In the genomic region with DNA sequence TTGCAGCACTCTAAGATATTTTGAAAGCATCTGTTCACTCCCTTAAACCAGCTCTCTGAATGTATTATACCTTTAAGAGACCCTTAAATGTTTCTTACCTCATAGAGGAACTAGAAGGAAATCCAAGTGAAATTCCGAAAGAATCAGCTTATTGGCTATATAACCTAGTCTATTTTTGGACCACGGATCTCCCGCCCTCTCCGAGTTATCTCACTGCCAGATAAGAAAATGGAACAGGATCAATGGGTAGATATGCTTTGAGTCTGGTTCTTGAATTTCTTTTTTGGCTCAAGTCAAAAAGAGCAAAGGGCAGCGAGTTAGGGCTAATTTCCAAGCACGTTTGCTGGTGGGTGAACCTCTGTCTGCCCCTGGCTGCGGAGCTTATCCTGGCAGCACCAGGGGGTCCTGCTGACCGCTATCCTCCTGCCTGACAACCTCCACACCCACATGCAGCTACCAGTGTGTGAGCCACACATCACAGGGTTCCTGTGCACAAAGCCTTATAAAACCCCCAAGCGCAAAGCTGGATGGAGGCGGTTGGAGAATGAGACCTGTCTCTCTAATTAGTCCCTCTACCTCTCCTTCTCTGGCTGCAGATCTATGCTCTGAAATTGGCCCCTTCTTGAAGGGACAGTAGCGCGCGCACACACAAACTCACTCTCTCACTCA, we compare ENCODE assay signal across 7 mouse cellular contexts. TPM values are rescaled to one million over a fixed set of nuclear protein-coding genes. Genes with fewer than 3 reads are reported as not detected.
DNase-seq lines count a peak whose midpoint lies in the region; ATAC-seq and TF ChIP-seq lines count a peak whose summit lies in the region.

No protein-coding gene starts in this region.

- no peak overlapping the region for H3K4me3 ChIP-seq in liver, embryonic 12.5 days
- H3K4me3 ChIP-seq in liver, postnatal 0 days (ENCODE audit: low read depth, low read length), result no peak overlapping the region
- peak overlapping the region; percentile 42 for H3K4me3 ChIP-seq in forebrain, embryonic 14.5 days (ENCODE audit: low read depth, low read length)

- H3K4me1 ChIP-seq in liver, embryonic 12.5 days, result no peaks in the 10 kb centered on the region
- no peaks in the 10 kb centered on the region for H3K4me1 ChIP-seq in liver, postnatal 0 days (ENCODE audit: insufficient read depth)
- H3K4me1 ChIP-seq in forebrain, embryonic 14.5 days (ENCODE audit: control insufficient read depth, insufficient read depth, low read length), result peaks cover 5% of the 10 kb centered on the region; the same call in 1 of the 2 replicates

- peaks cover 20% of the 10 kb centered on the region for H3K27me3 ChIP-seq in liver, embryonic 12.5 days (replicated peaks)
- peaks cover 13% of the 10 kb centered on the region for H3K27me3 ChIP-seq in liver, postnatal 0 days (ENCODE audit: insufficient read depth, low read length)
- H3K27me3 ChIP-seq in forebrain, embryonic 14.5 days (replicated peaks; ENCODE audit: control insufficient read depth, insufficient read depth, low read length), result peaks cover 9% of the 10 kb centered on the region; the same call in 1 of the 2 replicates

- no peaks in the 10 kb centered on the region for H3K36me3 ChIP-seq in liver, embryonic 12.5 days
- no peaks in the 10 kb centered on the region for H3K36me3 ChIP-seq in liver, postnatal 0 days (replicated peaks; ENCODE audit: insufficient read depth, low read length)
- no peaks in the 10 kb centered on the region for H3K36me3 ChIP-seq in forebrain, embryonic 14.5 days (ENCODE audit: control insufficient read depth, insufficient read depth, low read length)

- H3K4me2 ChIP-seq in liver, embryonic 12.5 days, result peak overlapping the region; percentile 42; the same call in 1 of the 2 replicates
- no peak overlapping the region for H3K4me2 ChIP-seq in liver, postnatal 0 days (ENCODE audit: low read depth, low read length)
- H3K4me2 ChIP-seq in forebrain, embryonic 14.5 days (ENCODE audit: low read length), result peak overlapping the region; percentile 94

- H3K9me3 ChIP-seq in liver, embryonic 12.5 days (replicated peaks), result no peaks in the 10 kb centered on the region
- no peaks in the 10 kb centered on the region for H3K9me3 ChIP-seq in liver, postnatal 0 days (ENCODE audit: low read length)
- H3K9me3 ChIP-seq in forebrain, embryonic 14.5 days (replicated peaks; ENCODE audit: control insufficient read depth, low read length), result no peaks in the 10 kb centered on the region

- DNase-seq in liver, postnatal 0 days, result no peak
- DNase-seq in forebrain, embryonic 14.5 days (ENCODE audit: low spot score), result peak; percentile 17
- DNase-seq in layer of hippocampus, postnatal 36 days, result peak; percentile 18 to 30
- peak; percentile 39 to 53 for DNase-seq in right cerebral cortex, adult 2 months (ENCODE audit: low spot score in 2 of 2)
- DNase-seq in urinary bladder, postnatal 4 days (ENCODE audit: low spot score in 2 of 2), result no peak
- no peak for DNase-seq in gastrocnemius, postnatal 25 days

- WGBS in liver, embryonic 12.5 days (ENCODE audit: insufficient replicate concordance), result 7% methylated on average over 13 of the region's 13 CpGs
- WGBS in liver, postnatal 0 days (ENCODE audit: insufficient replicate concordance), result 12% methylated on average over 13 of the region's 13 CpGs
- WGBS in forebrain, embryonic 14.5 days, result 13% methylated on average over 13 of the region's 13 CpGs

- H3K9ac ChIP-seq in liver, embryonic 12.5 days, result no peak overlapping the region
- H3K9ac ChIP-seq in liver, postnatal 0 days (replicated peaks), result no peak overlapping the region
- peak overlapping the region; percentile 67 for H3K9ac ChIP-seq in forebrain, embryonic 14.5 days (ENCODE audit: low read length)

- no peak for TF ChIP-seq CTCF in liver, postnatal 0 days (IDR thresholded peaks at IDR 0.05; ENCODE audit: low read depth)

- no peak for TF ChIP-seq EP300 in liver, postnatal 0 days (IDR thresholded peaks at IDR 0.05; ENCODE audit: low read depth)

- no peak for ATAC-seq in liver, embryonic 12.5 days
- no peak for ATAC-seq in liver, postnatal 0 days
- ATAC-seq in forebrain, embryonic 14.5 days, result peak; percentile 22

- H3K27ac ChIP-seq in liver, embryonic 12.5 days, result no peak overlapping the region
- no peak overlapping the region for H3K27ac ChIP-seq in liver, postnatal 0 days (ENCODE audit: low read depth)
- no peak overlapping the region for H3K27ac ChIP-seq in forebrain, embryonic 14.5 days (ENCODE audit: low read depth, low read length)

RNA-seq across cellular contexts. Expression of a gene that starts 0.5 kb away (rescaled TPM):
- polyA plus RNA-seq in liver, embryonic 12.5 days (2016; fragmentation: Nextera tagmentation; extraction: Ambion mirVana), result not detected in 2 replicates
- 0.04 TPM in 1 of 2 replicates, not detected in the other for polyA plus RNA-seq in liver, postnatal 0 days (2015; fragmentation: Nextera tagmentation; extraction: Ambion mirVana)
- polyA plus RNA-seq in forebrain, embryonic 14.5 days (2014; fragmentation: Nextera tagmentation; extraction: Ambion mirVana), result 8.0 and 14.8 TPM in 2 replicates
- 10 to 100 TPM; 60.5 to 69.1 TPM for total RNA-seq in layer of hippocampus, postnatal 36 days (2021)
- total RNA-seq in gastrocnemius, postnatal 25 days (2021), result not detected

Comparison
In these comparisons a context has a peak if more than half of its experiments do, and no peak if none do; other contexts are left out.
1. DNase-seq: peak in forebrain, embryonic 14.5 days (single experiment), layer of hippocampus, postnatal 36 days (2 of 2) and right cerebral cortex, adult 2 months (2 of 2); none in liver, postnatal 0 days (single experiment), urinary bladder, postnatal 4 days (0 of 2) and gastrocnemius, postnatal 25 days (single experiment).